Mouse (Mus musculus): Measurements from ENCODE around the gene Nfe2l2. TPM values are rescaled to one million over a fixed set of nuclear protein-coding genes. Genes with fewer than 3 reads are reported as not detected.

Nfe2l2 gene
- polyA plus RNA-seq, 3 experiments from 2014 or later = 37.2 to 54.1 (median 46.1) TPM

GRCm38 (mm10) chr2:75684526-75684925 is 19.9 kb downstream of the Nfe2l2 start:
- ATAC-seq = no peak

- peak; percentile 97 for ATAC-seq
Observed at GRCm38 (mm10) chr2:75682978-75683709, 21.3 kb downstream of the Nfe2l2 start.

- no peak for ATAC-seq
Observed at GRCm38 (mm10) chr2:75681439-75681838, 23.0 kb downstream of the Nfe2l2 start.

- no peak for ATAC-seq
Observed at GRCm38 (mm10) chr2:75679947-75680346, 24.5 kb downstream of the Nfe2l2 start.

GRCm38 (mm10) chr2:75676567-75676966 is 27.9 kb downstream of the Nfe2l2 start:
- ATAC-seq = no peak

- no peak for ATAC-seq
Observed at GRCm38 (mm10) chr2:75672561-75672960, 31.9 kb downstream of the Nfe2l2 start.

- no peak for ATAC-seq
Observed at GRCm38 (mm10) chr2:75671337-75671660, 33.1 kb downstream of the Nfe2l2 start.

GRCm38 (mm10) chr2:75670446-75671336 is 33.8 kb downstream of the Nfe2l2 start:
- ATAC-seq = no peak

GRCm38 (mm10) chr2:75669491-75670445 is 34.7 kb downstream of the Nfe2l2 start:
- ATAC-seq = no peak

GRCm38 (mm10) chr2:75661106-75661505 is 43.3 kb downstream of the Nfe2l2 start:
- no peak for ATAC-seq

- ATAC-seq = no peak
Observed at GRCm38 (mm10) chr2:75660255-75660948, 44.0 kb downstream of the Nfe2l2 start.

- ATAC-seq = peak; percentile 49
Observed at GRCm38 (mm10) chr2:75659629-75659960, 44.8 kb downstream of the Nfe2l2 start.

GRCm38 (mm10) chr2:75658727-75659628 is 45.5 kb downstream of the Nfe2l2 start, which contains the start of gene Hnrnpa3:
Gene Hnrnpa3, plus strand, starts transcription at chr2:75659261.
- peak; percentile 81 for ATAC-seq

- ATAC-seq = no peak
Observed at GRCm38 (mm10) chr2:75657907-75658691, 46.3 kb downstream of the Nfe2l2 start.

GRCm38 (mm10) chr2:75656924-75657323 is 47.5 kb downstream of the Nfe2l2 start:
- no peak for ATAC-seq

- no peak for ATAC-seq
Observed at GRCm38 (mm10) chr2:75654679-75655078, 49.8 kb downstream of the Nfe2l2 start.

- ATAC-seq = no peak
Observed at GRCm38 (mm10) chr2:75653150-75653549, 51.3 kb downstream of the Nfe2l2 start.

- no peak for ATAC-seq
Observed at GRCm38 (mm10) chr2:75650437-75650836, 54.0 kb downstream of the Nfe2l2 start.

- ATAC-seq = no peak
Observed at GRCm38 (mm10) chr2:75645251-75645650, 59.2 kb downstream of the Nfe2l2 start.

- no peak for ATAC-seq
Observed at GRCm38 (mm10) chr2:75643950-75644349, 60.5 kb downstream of the Nfe2l2 start.

All from inflammation-experienced regulatory T-cells, adult 6 months (primary cell).